Mouse (Mus musculus) bone marrow, adult 2 months (tissue): ENCODE data around the gene Pik3c2a. TPM values are rescaled to one million over a fixed set of nuclear protein-coding genes. Genes with fewer than 3 reads are reported as not detected.

Source experiments
- H3K27ac ChIP-seq: fragments of 200-500 bp; 2 replicates; pipeline ENCODE4 v1.5.1; 2012; ENCODE audit warnings: low read depth, mild to moderate bottlenecking, control low read depth, inconsistent platforms, low read length; ENCODE audit not compliant: control insufficient read depth, poor library complexity, insufficient read depth
- H3K4me1 ChIP-seq: fragments of 200-500 bp; 2 replicates; pipeline ENCODE4 v1.6.1; 2011; ENCODE audit warnings: low read length; ENCODE audit not compliant: control insufficient read depth, insufficient read depth
- H3K4me3 ChIP-seq: fragments of 200-500 bp; replicated peaks from 2 replicates; pipeline ENCODE3; 2011; ENCODE audit warnings: mild to moderate bottlenecking, low read depth, low read length, control low read depth; ENCODE audit not compliant: control insufficient read depth
- CTCF ChIP-seq: fragments of 200-500 bp; IDR thresholded peaks from 2 replicates; pipeline ENCODE4 v1.5.1; 2011; ENCODE audit warnings: low read length, control low read depth; ENCODE audit not compliant: control insufficient read depth, insufficient read depth
- POLR2A ChIP-seq: fragments of 200-500 bp; IDR thresholded peaks from 2 replicates; pipeline ENCODE4 v1.6.1; 2011; ENCODE audit warnings: low read depth, mild to moderate bottlenecking, control low read depth, low read length, borderline replicate concordance; ENCODE audit not compliant: control insufficient read depth
- WGBS: fragments of 180-500 bp; shearing (Covaris S2); methylation state at CpG from one replicate; pipeline ENCODE4 v1.1.7; 2018; 5-methylcytosine and 5-hydroxymethylcytosine counted together
- polyA plus RNA-seq: library from polyadenylated mRNA; stranded (reverse); fragments of >200 nt; gene quantifications from 2 replicates; pipeline ENCODE4 v1.2.4, GENCODE M21; 2011; ENCODE audit warnings: low replicate concordance; ENCODE audit not compliant: missing spikeins, insufficient read depth, insufficient read length

Gene Pik3c2a
- polyA plus RNA-seq, 1 experiment: 3.9 TPM

DNA sequence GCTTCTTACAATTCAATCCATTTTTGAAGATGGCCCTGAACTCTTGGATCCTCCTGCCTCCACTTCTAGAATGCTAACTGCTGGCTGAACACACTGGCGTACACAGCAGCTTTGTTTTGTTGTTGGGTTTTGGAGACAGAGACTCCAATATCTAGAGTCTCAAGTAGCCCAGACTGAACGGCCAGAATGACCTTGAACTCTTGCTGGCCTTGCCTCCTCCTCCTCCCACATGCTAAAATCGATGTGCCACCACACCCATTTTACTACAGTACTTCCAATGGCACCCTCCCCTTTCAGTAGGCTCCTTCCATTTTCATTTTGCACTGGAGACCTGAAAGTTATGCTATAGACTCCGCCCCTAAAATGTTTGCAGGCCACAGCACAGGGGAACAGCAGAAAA, 142.1 kb downstream of the Pik3c2a start:
- WGBS: 77% methylated on average over 4 of the region's 4 CpGs
- TF ChIP-seq POLR2A (no peak), CTCF (no peak)

DNA sequence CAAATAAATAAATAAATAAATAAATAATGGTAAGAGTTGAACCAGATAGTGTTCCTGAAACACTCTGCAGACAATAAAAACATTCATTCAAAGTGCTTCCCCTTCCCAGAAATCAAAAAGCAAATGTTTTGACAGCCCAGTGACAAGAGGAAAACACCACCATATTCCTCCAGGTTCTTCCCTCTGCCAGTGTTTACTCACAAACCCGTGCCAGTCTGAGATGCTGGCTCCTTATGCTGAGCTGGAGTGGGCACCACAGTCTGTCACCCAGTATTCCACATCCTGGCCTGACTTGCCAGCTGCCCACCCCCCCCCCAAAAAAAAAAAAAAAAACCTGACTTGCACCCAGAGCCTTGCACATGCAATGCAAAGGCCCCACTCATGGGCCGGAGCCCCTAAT, 144.4 kb downstream of the Pik3c2a start:
- no peak overlapping the region for H3K4me3 ChIP-seq
- H3K27ac ChIP-seq: no peak overlapping the region
- TF ChIP-seq POLR2A: no peak
- TF ChIP-seq CTCF: no peak
- WGBS: 80% methylated on average over 2 of the region's 2 CpGs
- no peaks in the 10 kb centered on the region; the same call in 1 of the 2 replicates for H3K4me1 ChIP-seq

More for the DNA sequence above, 142.1 kb downstream of the Pik3c2a start:
- no peaks in the 10 kb centered on the region for H3K4me1 ChIP-seq
- H3K27ac ChIP-seq: no peak overlapping the region
- no peak overlapping the region for H3K4me3 ChIP-seq

DNA sequence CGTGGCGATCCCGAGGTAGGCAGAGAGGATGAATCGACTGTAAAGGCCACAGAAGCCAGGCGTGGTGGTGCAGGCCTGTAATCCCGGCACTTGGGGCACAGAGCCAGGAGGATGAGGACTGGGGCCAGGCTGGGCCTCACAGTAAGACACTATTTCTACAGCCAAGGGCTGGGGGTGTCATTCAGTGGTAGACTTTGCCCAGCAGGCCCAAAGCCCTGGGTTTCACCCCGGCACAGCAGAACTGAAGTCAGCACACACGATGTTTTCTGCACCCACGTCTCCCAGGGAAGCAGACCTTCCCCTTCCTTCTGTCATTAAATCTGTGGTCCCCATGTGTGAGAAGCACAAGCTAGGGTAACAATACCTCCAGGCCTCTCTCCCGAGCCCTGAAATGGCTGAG, 144.9 kb downstream of the Pik3c2a start:
- 75% methylated on average over 10 of the region's 10 CpGs for WGBS
- TF ChIP-seq CTCF (no peak), POLR2A (no peak)
- no peaks in the 10 kb centered on the region; the same call in 1 of the 2 replicates for H3K4me1 ChIP-seq
- no peak overlapping the region for H3K4me3 ChIP-seq
- H3K27ac ChIP-seq: no peak overlapping the region

DNA sequence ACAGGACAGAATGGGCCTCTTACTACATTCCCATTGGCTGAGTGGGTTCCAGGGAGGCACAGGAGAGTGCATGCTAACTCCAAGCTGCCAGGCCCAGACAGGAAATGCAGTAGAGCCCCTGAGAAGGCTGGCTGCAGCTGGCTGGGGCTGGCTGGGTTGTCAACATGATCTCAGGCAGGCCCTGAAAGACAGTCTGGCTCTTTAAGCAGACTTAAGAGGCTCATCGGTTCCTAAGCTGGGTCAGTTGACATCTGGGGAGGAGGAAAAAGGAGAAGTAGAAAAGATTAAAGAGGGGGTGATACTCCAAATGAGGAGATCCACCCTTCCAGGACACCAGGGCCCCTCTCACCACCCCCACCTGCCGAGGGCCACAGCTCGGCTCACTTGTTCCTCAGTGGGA, 148.3 kb downstream of the Pik3c2a start:
- H3K4me1 ChIP-seq: no peaks in the 10 kb centered on the region; the same call in 1 of the 2 replicates
- H3K27ac ChIP-seq: peak overlapping the region; percentile 46; the same call in 1 of the 2 replicates
- no peak overlapping the region for H3K4me3 ChIP-seq
- WGBS: 20% methylated on average over 3 of the region's 3 CpGs
- TF ChIP-seq CTCF (no peak), POLR2A (no peak)

DNA sequence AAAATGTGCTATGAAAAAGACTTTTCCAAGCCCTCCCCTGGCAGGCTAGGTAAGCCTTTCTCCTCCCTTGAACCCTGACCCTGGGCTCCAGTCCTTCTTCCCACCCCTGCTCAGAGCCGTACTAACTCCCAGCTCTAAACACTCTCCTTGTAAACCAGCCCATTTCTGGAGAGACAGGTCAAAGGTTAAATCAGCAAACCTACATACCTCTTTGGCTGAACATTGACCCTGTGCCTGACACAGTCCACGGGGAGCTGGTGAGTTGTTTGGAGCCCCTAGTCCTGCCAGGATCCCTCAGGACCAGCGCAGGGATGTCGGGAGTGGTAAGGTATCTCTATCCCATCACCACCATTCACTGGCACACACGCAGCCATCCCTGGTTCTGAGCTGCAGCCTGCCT, 150.9 kb downstream of the Pik3c2a start:
- no peaks in the 10 kb centered on the region; the same call in 1 of the 2 replicates for H3K4me1 ChIP-seq
- H3K27ac ChIP-seq: no peak overlapping the region
- TF ChIP-seq POLR2A (no peak), CTCF (no peak)
- WGBS: 82% methylated on average over 5 of the region's 5 CpGs
- H3K4me3 ChIP-seq: no peak overlapping the region

DNA sequence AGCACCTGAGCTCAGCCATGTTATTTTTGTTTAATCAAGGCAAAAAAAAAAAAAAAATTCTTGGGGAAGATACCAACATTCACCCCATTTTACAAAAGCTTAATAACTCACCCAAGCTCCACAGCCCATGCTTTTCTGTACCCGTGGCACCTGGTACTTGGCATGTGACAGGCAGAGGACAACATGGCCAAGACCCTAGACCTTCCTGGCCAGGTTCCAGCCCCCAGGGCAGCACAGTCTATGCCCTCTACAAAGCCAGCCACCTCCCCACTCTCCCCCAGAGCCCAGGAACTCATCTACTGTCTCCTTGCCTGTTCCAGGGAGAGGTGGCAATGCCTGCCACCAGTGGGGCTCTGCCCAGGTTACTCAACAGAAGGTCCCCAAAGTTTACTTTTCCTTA, 152.7 kb downstream of the Pik3c2a start:
- Histone ChIP-seq H3K27ac (no peak overlapping the region), H3K4me3 (no peak overlapping the region), H3K4me1 (no peaks in the 10 kb centered on the region; the same call in 1 of the 2 replicates)
- WGBS: 77% methylated on average over 1 of the region's 1 CpGs
- no peak for TF ChIP-seq POLR2A

DNA sequence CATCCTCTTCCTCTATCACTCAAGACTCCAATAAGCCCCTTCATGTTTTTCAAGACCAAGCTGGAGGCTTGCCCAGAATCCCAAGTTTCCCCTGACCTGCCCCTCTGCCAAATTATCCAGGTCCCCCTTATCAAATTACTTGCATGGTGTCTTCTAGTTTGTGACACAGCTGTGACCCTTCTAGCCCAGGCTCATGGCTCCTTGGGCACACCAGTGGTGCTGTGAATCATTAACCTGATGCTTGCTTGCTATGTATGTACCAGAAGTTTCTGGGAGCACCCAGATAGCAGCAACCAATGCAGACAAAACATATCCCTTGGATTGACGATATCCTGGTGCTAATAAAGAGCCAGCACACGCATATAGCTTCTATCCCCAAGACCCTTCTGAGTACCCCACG, 154.3 kb downstream of the Pik3c2a start:
- WGBS: 81% methylated on average over 3 of the region's 3 CpGs
- no peaks in the 10 kb centered on the region for H3K4me1 ChIP-seq
- TF ChIP-seq POLR2A (no peak), CTCF (no peak)
- H3K27ac ChIP-seq: no peak overlapping the region
- H3K4me3 ChIP-seq: no peak overlapping the region

DNA sequence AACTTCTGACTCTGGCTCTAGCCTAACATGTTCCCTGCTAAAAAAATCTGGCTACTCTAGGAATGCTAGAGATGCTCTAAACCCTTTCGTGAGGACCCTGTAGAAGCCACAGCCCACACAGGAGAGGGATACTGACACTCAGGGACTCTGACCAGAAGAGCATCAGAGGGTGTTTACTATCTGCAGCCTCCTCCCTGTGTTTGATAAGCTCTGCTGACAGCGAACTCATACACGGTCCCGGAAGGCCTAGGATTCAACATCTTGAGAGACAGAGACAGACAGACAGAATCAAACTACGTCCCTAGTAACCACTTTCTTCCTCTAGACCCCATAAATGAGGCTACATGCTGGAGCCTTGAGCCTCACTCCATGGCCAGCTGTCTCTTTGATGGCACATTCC, 155.3 kb downstream of the Pik3c2a start:
- Histone ChIP-seq H3K27ac (no peak overlapping the region), H3K4me1 (no peaks in the 10 kb centered on the region), H3K4me3 (no peak overlapping the region)
- TF ChIP-seq CTCF (no peak), POLR2A (no peak)
- WGBS: 80% methylated on average over 5 of the region's 5 CpGs

Other genes starting within 250 kb of the Pik3c2a start
- 4.8 TPM in 1 of 2 replicates, not detected in the other for gene Plekha7, start 135.1 kb downstream of the Pik3c2a start, polyA plus RNA-seq
- 90.8 and 446 TPM in 2 replicates for gene Rps13, start 109.3 kb downstream of the Pik3c2a start, polyA plus RNA-seq
- 6.5 and 23.0 TPM in 2 replicates for gene Nucb2, start 60.9 kb upstream of the Pik3c2a start, polyA plus RNA-seq